Mouse (Mus musculus) bone marrow, adult 2 months (tissue): ENCODE measurements around the gene Ubtf.

Experiments used
- CTCF ChIP-seq: fragments of 200-500 bp; IDR thresholded peaks from 2 replicates; pipeline ENCODE4 v1.5.1; 2011; ENCODE audit warnings: low read length, control low read depth; ENCODE audit not compliant: control insufficient read depth, insufficient read depth
- POLR2A ChIP-seq: fragments of 200-500 bp; IDR thresholded peaks from 2 replicates; pipeline ENCODE4 v1.6.1; 2011; ENCODE audit warnings: low read depth, mild to moderate bottlenecking, control low read depth, low read length, borderline replicate concordance; ENCODE audit not compliant: control insufficient read depth

GRCm38 (mm10) chr11:102337921-102338320, 18.4 kb upstream of the Ubtf start:
- TF ChIP-seq POLR2A (no peak), CTCF (no peak)
